Mouse (Mus musculus) limb, embryonic 13.5 days (tissue): ENCODE data around the gene Ace. TPM values are rescaled to one million over a fixed set of nuclear protein-coding genes. Genes with fewer than 3 reads are reported as not detected.
A peak's percentile ranks its signal among the peaks of the same experiment; 100 is the strongest.

ENCODE experiments used
- ATAC-seq: fragments of 200-750 bp; cut with Nextera tagmentation; 2 replicates; pipeline ENCODE4 v1.8.0; 2017; ENCODE audit warnings: low read depth, moderate number of reproducible peaks, moderate TSS enrichment; ENCODE audit not compliant: low FRiP score
- H3K27ac ChIP-seq: fragments of 300-500 bp; sonication (generic); 2 replicates; pipeline ENCODE4 v1.5.1; 2015; ENCODE audit warnings: inconsistent platforms, mild to moderate bottlenecking, moderate library complexity
- H3K27me3 ChIP-seq: fragments of 300-500 bp; sonication (generic); 2 replicates; pipeline ENCODE4 v1.6.1; 2015; ENCODE audit warnings: mild to moderate bottlenecking, inconsistent platforms
- H3K36me3 ChIP-seq: fragments of 300-500 bp; sonication (generic); 2 replicates; pipeline ENCODE4 v1.6.1; 2015; ENCODE audit warnings: inconsistent platforms, mild to moderate bottlenecking, moderate library complexity
- H3K4me1 ChIP-seq: fragments of 300-500 bp; sonication (generic); 2 replicates; pipeline ENCODE4 v1.6.1; 2015; ENCODE audit warnings: inconsistent platforms
- H3K4me2 ChIP-seq: fragments of 300-500 bp; sonication (generic); replicated peaks from 2 replicates; pipeline ENCODE4 v1.6.1; 2015; ENCODE audit warnings: inconsistent platforms, mild to moderate bottlenecking, moderate library complexity
- H3K4me3 ChIP-seq: fragments of 300-500 bp; sonication (generic); 2 replicates; pipeline ENCODE4 v1.5.1; 2015; ENCODE audit warnings: moderate library complexity, mild to moderate bottlenecking, inconsistent platforms
- H3K9ac ChIP-seq: fragments of 300-500 bp; sonication (generic); 2 replicates; pipeline ENCODE4 v1.6.1; 2015; ENCODE audit warnings: mild to moderate bottlenecking, inconsistent platforms
- H3K9me3 ChIP-seq: fragments of 300-500 bp; sonication (generic); 2 replicates; pipeline ENCODE4 v1.6.1; 2016; ENCODE audit warnings: inconsistent platforms
- WGBS: fragments of 180-500 bp; shearing (Covaris S2); methylation state at CpG from one replicate; pipeline ENCODE4 v1.1.7; 2015; 5-methylcytosine and 5-hydroxymethylcytosine counted together
- polyA plus RNA-seq: library from polyadenylated mRNA; unstranded; fragments of >200 nt; fragmentation: Nextera tagmentation; extraction: Ambion mirVana; gene quantifications from 2 replicates; pipeline ENCODE4 v1.2.1, GENCODE M21; 2015

Ace gene
- polyA plus RNA-seq, 1 experiment from 2014 or later = 0.48 TPM

- H3K27me3 ChIP-seq = no peaks in the 10 kb centered on the region
- H3K9ac ChIP-seq = no peak overlapping the region
- no peak for ATAC-seq
- no peaks in the 10 kb centered on the region for H3K9me3 ChIP-seq
- no peak overlapping the region for H3K27ac ChIP-seq
- H3K4me1 ChIP-seq = peaks cover 8% of the 10 kb centered on the region; the same call in 1 of the 2 replicates
- no peak overlapping the region for H3K4me3 ChIP-seq
- 86% methylated on average over 8 of the region's 8 CpGs for WGBS
- H3K36me3 ChIP-seq = no peaks in the 10 kb centered on the region
- no peak overlapping the region for H3K4me2 ChIP-seq
Observed at GRCm38 (mm10) chr11:105935496-105935895, 32.2 kb upstream of the Ace start.

- no peaks in the 10 kb centered on the region for H3K9me3 ChIP-seq
- H3K27ac ChIP-seq = no peak overlapping the region
- no peak for ATAC-seq
- no peak overlapping the region for H3K4me2 ChIP-seq
- H3K27me3 ChIP-seq = no peaks in the 10 kb centered on the region
- H3K36me3 ChIP-seq = no peaks in the 10 kb centered on the region
- WGBS = 86% methylated on average over 6 of the region's 6 CpGs
- H3K9ac ChIP-seq = 0 out of 2 replicates have a peak overlapping the region, but pooled peaks have one; percentile 2
- peaks cover 8% of the 10 kb centered on the region; the same call in 1 of the 2 replicates for H3K4me1 ChIP-seq
- H3K4me3 ChIP-seq = no peak overlapping the region
Observed at GRCm38 (mm10) chr11:105936200-105936599, 31.5 kb upstream of the Ace start.

- Histone ChIP-seq H3K9me3 (no peaks in the 10 kb centered on the region), H3K4me1 (peaks cover 9% of the 10 kb centered on the region), H3K4me3 (no peak overlapping the region), H3K4me2 (no peak overlapping the region), H3K36me3 (no peaks in the 10 kb centered on the region), H3K9ac (no peak overlapping the region), H3K27ac (no peak overlapping the region), H3K27me3 (no peaks in the 10 kb centered on the region; the same call in 1 of the 2 replicates)
- ATAC-seq = no peak
- 92% methylated on average over 3 of the region's 3 CpGs for WGBS
Observed at GRCm38 (mm10) chr11:105936974-105937373, 30.8 kb upstream of the Ace start.

- no peak for ATAC-seq
- no peak overlapping the region for H3K9ac ChIP-seq
- peaks cover 8% of the 10 kb centered on the region for H3K27me3 ChIP-seq
- no peak overlapping the region for H3K4me3 ChIP-seq
- no peak overlapping the region for H3K4me2 ChIP-seq
- no peaks in the 10 kb centered on the region for H3K9me3 ChIP-seq
- peaks cover 24% of the 10 kb centered on the region for H3K4me1 ChIP-seq
- no peak overlapping the region for H3K27ac ChIP-seq
- no peaks in the 10 kb centered on the region for H3K36me3 ChIP-seq
- WGBS = 77% methylated on average over 9 of the region's 9 CpGs
Observed at GRCm38 (mm10) chr11:105938771-105939170, 29.0 kb upstream of the Ace start.

- no peak overlapping the region for H3K4me2 ChIP-seq
- no peak overlapping the region for H3K27ac ChIP-seq
- no peak for ATAC-seq
- H3K9me3 ChIP-seq = no peaks in the 10 kb centered on the region
- H3K27me3 ChIP-seq = peaks cover 18% of the 10 kb centered on the region
- no peak overlapping the region for H3K4me3 ChIP-seq
- WGBS = 49% methylated on average over 8 of the region's 8 CpGs
- H3K4me1 ChIP-seq = peaks cover 26% of the 10 kb centered on the region
- H3K9ac ChIP-seq = peak overlapping the region; percentile 1; the same call in 1 of the 2 replicates
- H3K36me3 ChIP-seq = no peaks in the 10 kb centered on the region
Observed at GRCm38 (mm10) chr11:105941973-105942372, 25.8 kb upstream of the Ace start.

GRCm38 (mm10) chr11:105943133-105944102 is 24.3 kb upstream of the Ace start:
- H3K9ac ChIP-seq = peak overlapping the region; percentile 66
- ATAC-seq = peak; percentile 12; the same call in 1 of the 2 replicates
- no peak overlapping the region for H3K27ac ChIP-seq
- peaks cover 18% of the 10 kb centered on the region for H3K27me3 ChIP-seq
- peaks cover 26% of the 10 kb centered on the region for H3K4me1 ChIP-seq
- no peaks in the 10 kb centered on the region for H3K36me3 ChIP-seq
- peak overlapping the region; percentile 66 for H3K4me3 ChIP-seq
- no peaks in the 10 kb centered on the region for H3K9me3 ChIP-seq
- peak overlapping the region; percentile 98 for H3K4me2 ChIP-seq
- WGBS = 6% methylated on average over 47 of the region's 47 CpGs

- Histone ChIP-seq H3K4me3 (peak overlapping the region; percentile 66), H3K27ac (no peak overlapping the region), H3K9ac (peak overlapping the region; percentile 66), H3K36me3 (no peaks in the 10 kb centered on the region), H3K27me3 (peaks cover 18% of the 10 kb centered on the region), H3K9me3 (no peaks in the 10 kb centered on the region), H3K4me2 (peak overlapping the region; percentile 98), H3K4me1 (peaks cover 26% of the 10 kb centered on the region)
- ATAC-seq = peak; percentile 75
- WGBS = under 1% methylated on average over 50 of the region's 59 CpGs
Observed at GRCm38 (mm10) chr11:105944126-105944621, 23.6 kb upstream of the Ace start.

GRCm38 (mm10) chr11:105944770-105945672 is 22.7 kb upstream of the Ace start:
- Histone ChIP-seq H3K9me3 (no peaks in the 10 kb centered on the region), H3K27me3 (peaks cover 18% of the 10 kb centered on the region), H3K9ac (0 out of 2 replicates have a peak overlapping the region, but pooled peaks have one; percentile 66), H3K4me1 (peaks cover 26% of the 10 kb centered on the region), H3K4me2 (peak overlapping the region; percentile 98), H3K4me3 (peak overlapping the region; percentile 66), H3K27ac (no peak overlapping the region), H3K36me3 (no peaks in the 10 kb centered on the region)
- 74% methylated on average over 16 of the region's 16 CpGs for WGBS
- no peak for ATAC-seq

GRCm38 (mm10) chr11:105946694-105947154 is 21.0 kb upstream of the Ace start:
- ATAC-seq = no peak
- H3K9ac ChIP-seq = no peak overlapping the region
- H3K9me3 ChIP-seq = no peaks in the 10 kb centered on the region
- no peaks in the 10 kb centered on the region for H3K36me3 ChIP-seq
- H3K27ac ChIP-seq = no peak overlapping the region
- peaks cover 29% of the 10 kb centered on the region for H3K4me1 ChIP-seq
- H3K4me3 ChIP-seq = no peak overlapping the region
- 46% methylated on average over 11 of the region's 11 CpGs for WGBS
- H3K4me2 ChIP-seq = no peak overlapping the region
- peaks cover 18% of the 10 kb centered on the region for H3K27me3 ChIP-seq

GRCm38 (mm10) chr11:105948255-105948654 is 19.5 kb upstream of the Ace start:
- Histone ChIP-seq H3K27me3 (peaks cover 13% of the 10 kb centered on the region), H3K4me3 (no peak overlapping the region), H3K36me3 (no peaks in the 10 kb centered on the region), H3K9me3 (no peaks in the 10 kb centered on the region), H3K9ac (no peak overlapping the region), H3K4me1 (peaks cover 27% of the 10 kb centered on the region), H3K4me2 (no peak overlapping the region), H3K27ac (no peak overlapping the region)
- ATAC-seq = no peak
- 64% methylated on average over 2 of the region's 2 CpGs for WGBS

GRCm38 (mm10) chr11:105950519-105950918 is 17.2 kb upstream of the Ace start:
- no peaks in the 10 kb centered on the region for H3K27me3 ChIP-seq
- ATAC-seq = no peak
- 71% methylated on average over 4 of the region's 4 CpGs for WGBS

More at GRCm38 (mm10) chr11:105950519-105950918, 17.2 kb upstream of the Ace start:
- Histone ChIP-seq H3K36me3 (no peaks in the 10 kb centered on the region), H3K4me3 (no peak overlapping the region), H3K9me3 (no peaks in the 10 kb centered on the region), H3K4me1 (peaks cover 16% of the 10 kb centered on the region), H3K9ac (no peak overlapping the region), H3K27ac (no peak overlapping the region), H3K4me2 (no peak overlapping the region)
